Mouse (Mus musculus) gastrocnemius, postnatal 14 days (tissue): Measurements from ENCODE around the gene a. TPM values are rescaled to one million over a fixed set of nuclear protein-coding genes. Genes with fewer than 3 reads are reported as not detected.

Experiments used
- DNase-seq: peaks from one replicate; pipeline ENCODE4 v3.0.0; 2021; ENCODE audit warnings: mixed read lengths
- intact Hi-C: fragments of 180-260 bp; cut with DNase I; formaldehyde crosslinking; loops from one replicate; pipeline ENCODE4 v1.15.1; 2025; ENCODE audit warnings: low total_unique reads
- total RNA-seq, 2 experiments: library from RNA; stranded (reverse); gene quantifications; 2 replicates each; pipeline ENCODE4 v1.2.3; 2021

a gene
- total RNA-seq, 2 experiments from 2014 or later, result not detected

- intact Hi-C loops, result no loop called here
These were observed 283.0 kb downstream of the a start, which contains the start of gene Ahcy for GRCm38 (mm10) chr2:155073978-155074765. Gene Ahcy, minus strand, starts transcription at chr2:155074497.

GRCm38 (mm10) chr2:155074766-155075330, 283.6 kb downstream of the a start:
- no peak for DNase-seq
- intact Hi-C loops, result no loop called here

More at GRCm38 (mm10) chr2:155073978-155074765, 283.0 kb downstream of the a start, which contains the start of gene Ahcy:
- DNase-seq, result peak; percentile 89

- no peak for DNase-seq
- intact Hi-C loops, result no loop called here
These were observed 284.4 kb downstream of the a start for GRCm38 (mm10) chr2:155075649-155076048.

GRCm38 (mm10) chr2:155079500-155080178, 288.4 kb downstream of the a start:
- no peak for DNase-seq
- intact Hi-C loops, result loop anchor here (10.0 kb wide), 2 partner anchors 95 to 315 kb away; no protein-coding TSS in a partner anchor

DNA sequence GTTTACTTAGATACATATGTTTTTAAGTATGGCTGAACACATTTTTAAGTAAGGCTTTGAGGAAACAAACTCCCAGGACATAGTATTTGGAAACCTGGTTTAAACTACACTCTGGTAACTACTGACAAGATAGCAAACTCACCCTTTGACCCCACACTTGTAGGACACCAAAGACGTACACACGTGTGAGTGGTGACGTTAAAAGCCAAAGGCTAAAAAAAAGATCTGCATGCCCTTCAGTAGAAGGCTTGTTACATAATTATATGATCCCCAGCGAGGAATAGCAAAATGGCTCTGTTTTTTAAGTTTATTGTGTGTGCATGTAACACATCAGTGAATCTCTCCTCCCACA, 289.0 kb downstream of the a start:
- intact Hi-C loops, result loop anchor here (10.0 kb wide), 2 partner anchors 95 to 315 kb away; no protein-coding TSS in a partner anchor
- no peak for DNase-seq

DNA sequence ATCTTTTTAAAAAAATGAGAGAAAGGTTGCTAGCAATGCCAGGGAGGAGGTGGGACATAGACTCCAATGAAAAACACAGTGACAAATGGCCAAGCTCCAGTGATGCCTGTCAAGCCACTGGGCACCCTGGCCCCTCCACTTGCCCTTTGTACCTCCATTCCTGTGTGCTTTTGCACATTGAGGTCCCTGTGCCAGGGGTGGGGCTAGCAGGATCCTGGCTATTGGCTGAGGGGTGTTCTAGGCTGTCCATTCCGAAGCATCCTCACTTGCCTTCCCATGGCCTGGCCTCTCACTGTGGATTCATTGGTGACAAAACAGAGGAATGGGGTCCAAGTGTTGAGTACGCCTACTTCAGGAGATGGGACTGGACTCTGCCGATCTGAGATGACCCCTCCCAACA, 289.9 kb downstream of the a start:
- intact Hi-C loops, result loop anchor here (10.0 kb wide), 2 partner anchors 94 to 314 kb away; no protein-coding TSS in a partner anchor
- no peak for DNase-seq

GRCm38 (mm10) chr2:155082121-155082803, 291.1 kb downstream of the a start:
- peak; percentile 65 for DNase-seq
- intact Hi-C loops, result loop anchor here (10.0 kb wide), 2 partner anchors 93 to 313 kb away; no protein-coding TSS in a partner anchor

- intact Hi-C loops, result loop anchor here (10.0 kb wide), 2 partner anchors 90 to 310 kb away; no protein-coding TSS in a partner anchor
- no peak for DNase-seq
These were observed 293.3 kb downstream of the a start for GRCm38 (mm10) chr2:155084546-155084945.

- intact Hi-C loops, result loop anchor here (10.0 kb wide), 2 partner anchors 88 to 308 kb away; no protein-coding TSS in a partner anchor
- DNase-seq, result no peak
These were observed 295.1 kb downstream of the a start for GRCm38 (mm10) chr2:155086328-155086727.

DNA sequence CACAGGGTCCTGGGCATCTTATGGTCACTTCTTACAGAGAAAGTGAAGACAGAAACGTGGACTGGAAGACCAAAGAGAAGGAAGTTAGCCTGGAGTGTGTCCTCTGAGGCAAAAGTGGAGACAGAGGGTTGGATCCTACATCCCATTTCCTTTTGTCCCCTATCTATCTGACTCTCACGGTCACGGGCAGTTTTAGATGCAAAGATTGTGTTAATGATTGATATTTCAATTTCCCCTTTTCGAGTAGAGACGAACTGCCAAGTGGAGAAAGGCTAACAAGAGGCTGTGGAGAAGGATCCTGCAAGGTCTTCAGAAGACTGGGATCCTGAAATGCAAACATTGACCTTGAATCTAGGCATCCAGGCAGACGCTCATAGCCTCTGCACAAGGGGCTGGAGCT, 297.1 kb downstream of the a start:
- intact Hi-C loops, result loop anchor here (10.0 kb wide), 2 partner anchors 87 to 307 kb away; no protein-coding TSS in a partner anchor
- DNase-seq, result no peak

GRCm38 (mm10) chr2:155090909-155091742, 299.9 kb downstream of the a start:
- DNase-seq, result peak; percentile 5
- intact Hi-C loops, result loop anchor here (5.0 kb wide), 1 partner anchor 51 kb away; no protein-coding TSS in a partner anchor

- intact Hi-C loops, result loop anchor here (5.0 kb wide), 1 partner anchor 51 kb away; no protein-coding TSS in a partner anchor
- DNase-seq, result no peak
These were observed 300.5 kb downstream of the a start for GRCm38 (mm10) chr2:155091743-155092075.

GRCm38 (mm10) chr2:155093418-155093817, 302.2 kb downstream of the a start:
- DNase-seq, result no peak
- intact Hi-C loops, result loop anchor here (5.0 kb wide), 1 partner anchor 49 kb away; no protein-coding TSS in a partner anchor

GRCm38 (mm10) chr2:155098720-155099380, 307.6 kb downstream of the a start:
- intact Hi-C loops, result no loop called here
- no peak for DNase-seq

GRCm38 (mm10) chr2:155099421-155099820, 308.2 kb downstream of the a start:
- intact Hi-C loops, result no loop called here
- peak; percentile 5 for DNase-seq

- intact Hi-C loops, result no loop called here
- DNase-seq, result no peak
These were observed 309.0 kb downstream of the a start for GRCm38 (mm10) chr2:155099994-155100795.
